8 mouse cellular contexts compared by ENCODE assay signal in genomic region chr7:19309278-19309883, GRCm38 (mm10). TPM values are rescaled to one million over a fixed set of nuclear protein-coding genes. Genes with fewer than 3 reads are reported as not detected.
DNase-seq lines count a peak whose midpoint lies in the region; ATAC-seq and TF ChIP-seq lines count a peak whose summit lies in the region.

No protein-coding gene starts in this region.

- no peak overlapping the region for H3K27ac ChIP-seq in kidney, adult 2 months (ENCODE audit: insufficient read depth, low read depth, low read length)
- H3K27ac ChIP-seq in MEL (ENCODE audit: control insufficient read depth, low read depth, low read length) (no peak overlapping the region), macrophage (no peak overlapping the region)
- no peak overlapping the region for H3K27ac ChIP-seq in heart, embryonic 15.5 days

- intact Hi-C loops in left cerebral cortex, postnatal 25 days (cut with DNase I), result no loop called here
- intact Hi-C loops in left cerebral cortex, postnatal 4 days (cut with DNase I), result no loop called here

- no peak for DNase-seq in kidney, adult 2 months
- no peak for DNase-seq in kidney, adult 18-20 months
- DNase-seq in MEL (ENCODE audit: low read depth, low spot score), result no peak
- DNase-seq in left cerebral cortex, postnatal 25 days (ENCODE audit: low spot score in 2 of 2), result no peak
- DNase-seq in cerebellum, adult 11 months, result no peak
- no peak for DNase-seq in left cerebral cortex, postnatal 4 days

- H3K36me3 ChIP-seq in kidney, adult 2 months (ENCODE audit: control insufficient read depth, insufficient read depth, low read length), result no peaks in the 10 kb centered on the region
- peaks cover 0 to 4% of the 10 kb centered on the region in 2 experiments; a peak in 1 of 4 replicates for H3K36me3 ChIP-seq in MEL (ENCODE audit: control insufficient read depth in 1 of 2, insufficient read depth in 2 of 2, low read length in 2 of 2)
- no peaks in the 10 kb centered on the region for H3K36me3 ChIP-seq in heart, embryonic 15.5 days
- no peaks in the 10 kb centered on the region for H3K36me3 ChIP-seq in macrophage (ENCODE audit: inconsistent target)

- WGBS in kidney, adult 2 months, result under 1% methylated on average over 48 of the region's 48 CpGs
- WGBS in heart, embryonic 15.5 days, result under 1% methylated on average over 48 of the region's 48 CpGs
- WGBS in macrophage (ENCODE audit: missing documents), result 2% methylated on average over 46 of the region's 48 CpGs

- peak overlapping the region; percentile 56 for H3K4me3 ChIP-seq in kidney, adult 2 months (ENCODE audit: insufficient read depth, low read depth, low read length)
- peak overlapping the region; percentile 60 to 88 for H3K4me3 ChIP-seq in MEL (ENCODE audit: control insufficient read depth in 1 of 2, insufficient read depth in 1 of 2, low read depth in 2 of 2, low read length in 2 of 2)
- H3K4me3 ChIP-seq in heart, embryonic 15.5 days, result peak overlapping the region; percentile 57
- H3K4me3 ChIP-seq in macrophage (ENCODE audit: inconsistent target), result peak overlapping the region; percentile 63

- H3K4me2 ChIP-seq in heart, embryonic 15.5 days, result peak overlapping the region; percentile 99

- TF ChIP-seq RAD21 in MEL (IDR thresholded peaks at IDR 0.05; ENCODE audit: low read depth, low read length), result no peak

- no peaks in the 10 kb centered on the region for H3K27me3 ChIP-seq in kidney, adult 2 months (replicated peaks; ENCODE audit: control insufficient read depth, insufficient read depth, low read length)
- peaks cover 4 to 7% of the 10 kb centered on the region in 2 experiments; a peak in 3 of 4 replicates for H3K27me3 ChIP-seq in MEL (ENCODE audit: control insufficient read depth in 1 of 2, insufficient read depth in 2 of 2, low read length in 2 of 2)
- peaks cover 32% of the 10 kb centered on the region for H3K27me3 ChIP-seq in heart, embryonic 15.5 days

- no peaks in the 10 kb centered on the region for H3K9me3 ChIP-seq in MEL (replicated peaks; ENCODE audit: insufficient read depth, low read length)
- no peaks in the 10 kb centered on the region for H3K9me3 ChIP-seq in heart, embryonic 15.5 days (replicated peaks)

- no peak for TF ChIP-seq EP300 in MEL (IDR thresholded peaks at IDR 0.05; ENCODE audit: low read depth in 1 of 2, low read length in 2 of 2)

- TF ChIP-seq CTCF in kidney, adult 2 months (conservative IDR thresholded peaks at IDR 0.05; ENCODE audit: insufficient read depth, insufficient read length, low read depth, low read length), result no peak
- no peak for TF ChIP-seq CTCF in MEL (IDR thresholded peaks at IDR 0.05 in 2 of 3, conservative IDR thresholded peaks at IDR 0.05 in 1 of 3; ENCODE audit: control insufficient read depth in 1 of 3, insufficient read depth in 1 of 3, low read depth in 2 of 3, low read length in 3 of 3, poor library complexity in 1 of 3, severe bottlenecking in 1 of 3)

- TF ChIP-seq POLR2A in kidney, adult 2 months (IDR thresholded peaks at IDR 0.05; ENCODE audit: low read depth, low read length), result no peak
- 0 out of 4 replicates have a peak, but pooled peaks of 1 of the 2 experiments have one; percentile 5 for TF ChIP-seq POLR2A in MEL (IDR thresholded peaks at IDR 0.05; ENCODE audit: control insufficient read depth in 1 of 2, insufficient read depth in 1 of 2, low read depth in 1 of 2, low read length in 2 of 2, poor library complexity in 1 of 2)

- H3K9ac ChIP-seq in MEL (ENCODE audit: control insufficient read depth, low read depth, low read length, poor library complexity, severe bottlenecking), result peak overlapping the region; percentile 70
- peak overlapping the region; percentile 59 for H3K9ac ChIP-seq in heart, embryonic 15.5 days

- peaks cover 4% of the 10 kb centered on the region; the same call in 1 of the 2 replicates for H3K4me1 ChIP-seq in kidney, adult 2 months (ENCODE audit: control insufficient read depth, insufficient read depth, low read length)
- peaks cover 3 to 16% of the 10 kb centered on the region in 2 experiments; a peak in 3 of 4 replicates for H3K4me1 ChIP-seq in MEL (ENCODE audit: control insufficient read depth in 1 of 2, insufficient read depth in 2 of 2, low read length in 2 of 2)
- H3K4me1 ChIP-seq in heart, embryonic 15.5 days (replicated peaks), result peaks cover 31% of the 10 kb centered on the region

- no peaks in the 10 kb centered on the region; the same call in 1 of the 2 replicates for H3K79me2 ChIP-seq in MEL (ENCODE audit: control insufficient read depth, insufficient read depth, low read length, poor library complexity)
- H3K79me2 ChIP-seq in macrophage (ENCODE audit: inconsistent target), result no peaks in the 10 kb centered on the region

- no peak for ATAC-seq in heart, embryonic 15.5 days (replicated peaks; ENCODE audit: insufficient number of reproducible peaks, insufficient read depth, low FRiP score, low read depth)

RNA-seq across cellular contexts. Expression of gene Fosb, which starts 0.5 kb away (rescaled TPM):
- 0.17 and 0.19 TPM in 2 replicates for polyA plus RNA-seq in kidney, adult 2 months (2012; rRNA removed)
- total RNA-seq in MEL (2012; rRNA removed), result 0.04 and 0.10 TPM in 2 replicates
- polyA plus RNA-seq in MEL (2012; ENCODE audit: insufficient read depth in 1 of 2, insufficient read length in 2 of 2, low read depth in 1 of 2, low replicate concordance in 2 of 2, missing spikeins in 1 of 2) (under 1 TPM in 1 of 2 experiments, not detected in 1; 0.49 TPM), macrophage (2018) (0.74 to 2.0 TPM (median 1.2 TPM) in 3 replicates)
- polyA plus RNA-seq in heart, embryonic 15.5 days (2015; fragmentation: Nextera tagmentation; extraction: Ambion mirVana), result 0.20 and 0.47 TPM in 2 replicates
- 100 to 1,000 TPM in 4 of 26 experiments, 10 to 100 TPM in 4, 1 to 10 TPM in 13, under 1 TPM in 5; 0.25 to 730 (median 3.1) TPM for total RNA-seq in macrophage (2018; cell fraction: chromatin; rRNA removed)
- 100 to 1,000 TPM in 3 of 26 experiments, 10 to 100 TPM in 8, 1 to 10 TPM in 8, under 1 TPM in 7; 0.20 to 141 (median 4.6) TPM for total RNA-seq in macrophage (2018; cell fraction: cytosol; rRNA removed)
- total RNA-seq in macrophage (2018; cell fraction: nucleus; rRNA removed), result 100 to 1,000 TPM in 3 of 26 experiments, 10 to 100 TPM in 9, 1 to 10 TPM in 9, under 1 TPM in 5; 0.30 to 353 (median 7.2) TPM
- total RNA-seq in left cerebral cortex, postnatal 25 days (2021), result 10 to 100 TPM; 21.0 to 26.0 TPM
- 1 to 10 TPM; 1.2 to 1.3 TPM for total RNA-seq in left cerebral cortex, postnatal 4 days (2021)

RNA-seq across cellular contexts. Expression of gene Rtn2, which starts 27.0 kb away (rescaled TPM):
- 7.6 and 19.1 TPM in 2 replicates for polyA plus RNA-seq in kidney, adult 2 months (2012; rRNA removed)
- total RNA-seq in MEL (2012; rRNA removed), result 0.27 and 0.52 TPM in 2 replicates
- polyA plus RNA-seq in MEL (2012; ENCODE audit: insufficient read depth in 1 of 2, insufficient read length in 2 of 2, low read depth in 1 of 2, low replicate concordance in 2 of 2, missing spikeins in 1 of 2) (1 to 10 TPM in 1 of 2 experiments, not detected in 1; 1.4 TPM), macrophage (2018) (0.09 to 0.52 TPM (median 0.32 TPM) in 3 replicates)
- polyA plus RNA-seq in heart, embryonic 15.5 days (2015; fragmentation: Nextera tagmentation; extraction: Ambion mirVana), result 27.2 TPM in 2 replicates
- total RNA-seq in macrophage (2018; cell fraction: chromatin; rRNA removed), result 10 to 100 TPM in 1 of 26 experiments, 1 to 10 TPM in 13, under 1 TPM in 7, not detected in 5; 0.20 to 21.6 (median 1.8) TPM
- total RNA-seq in macrophage (2018; cell fraction: cytosol; rRNA removed), result 1 to 10 TPM in 13 of 26 experiments, under 1 TPM in 12, not detected in 1; 0.14 to 6.2 (median 2.0) TPM
- 1 to 10 TPM in 15 of 26 experiments, under 1 TPM in 7, not detected in 4; 0.15 to 8.6 (median 2.9) TPM for total RNA-seq in macrophage (2018; cell fraction: nucleus; rRNA removed)
- 100 to 1,000 TPM; 112 TPM for total RNA-seq in left cerebral cortex, postnatal 25 days (2021)
- total RNA-seq in left cerebral cortex, postnatal 4 days (2021), result 100 to 1,000 TPM; 154 to 161 TPM

RNA-seq across cellular contexts. Expression of gene Ppm1n, which starts 29.5 kb away (rescaled TPM):
- polyA plus RNA-seq in kidney, adult 2 months (2012; rRNA removed), result not detected in 2 replicates
- not detected in 2 replicates for total RNA-seq in MEL (2012; rRNA removed)
- polyA plus RNA-seq in MEL (2012; ENCODE audit: insufficient read depth in 1 of 2, insufficient read length in 2 of 2, low read depth in 1 of 2, low replicate concordance in 2 of 2, missing spikeins in 1 of 2) (not detected), macrophage (2018) (0.38 TPM in 1 of 3 replicates, not detected in the others)
- 0.11 and 0.16 TPM in 2 replicates for polyA plus RNA-seq in heart, embryonic 15.5 days (2015; fragmentation: Nextera tagmentation; extraction: Ambion mirVana)
- total RNA-seq in macrophage (2018; cell fraction: chromatin; rRNA removed), result 10 to 100 TPM in 1 of 26 experiments, 1 to 10 TPM in 12, under 1 TPM in 2, not detected in 11; 0.41 to 17.6 (median 3.0) TPM
- total RNA-seq in macrophage (2018; cell fraction: cytosol; rRNA removed), result 1 to 10 TPM in 1 of 26 experiments, under 1 TPM in 14, not detected in 11; 0.05 to 1.1 (median 0.72) TPM
- 1 to 10 TPM in 11 of 26 experiments, under 1 TPM in 2, not detected in 13; 0.52 to 6.8 (median 3.9) TPM for total RNA-seq in macrophage (2018; cell fraction: nucleus; rRNA removed)
- under 1 TPM in 1 of 2 experiments, not detected in 1; 0.55 TPM for total RNA-seq in left cerebral cortex, postnatal 25 days (2021)
- total RNA-seq in left cerebral cortex, postnatal 4 days (2021), result under 1 TPM; 0.60 to 0.64 TPM

RNA-seq across cellular contexts. Expression of gene Ercc1, which starts 35.2 kb away (rescaled TPM):
- 27.6 and 31.9 TPM in 2 replicates for polyA plus RNA-seq in kidney, adult 2 months (2012; rRNA removed)
- total RNA-seq in MEL (2012; rRNA removed), result 22.2 and 25.9 TPM in 2 replicates
- 10 to 100 TPM in 1 of 2 experiments, not detected in 1; 37.5 TPM for polyA plus RNA-seq in MEL (2012; ENCODE audit: insufficient read depth in 1 of 2, insufficient read length in 2 of 2, low read depth in 1 of 2, low replicate concordance in 2 of 2, missing spikeins in 1 of 2)
- 59.8 and 60.3 TPM in 2 replicates for polyA plus RNA-seq in heart, embryonic 15.5 days (2015; fragmentation: Nextera tagmentation; extraction: Ambion mirVana)
- total RNA-seq in macrophage (2018; cell fraction: chromatin; rRNA removed), result 10 to 100 TPM; 14.4 to 47.9 (median 27.0) TPM
- 10 to 100 TPM; 15.6 to 27.5 (median 21.3) TPM for total RNA-seq in macrophage (2018; cell fraction: cytosol; rRNA removed)
- total RNA-seq in macrophage (2018; cell fraction: nucleus; rRNA removed), result 10 to 100 TPM; 11.2 to 36.0 (median 19.9) TPM
- polyA plus RNA-seq in macrophage (2018), result 16.4 to 18.9 TPM (median 16.8 TPM) in 3 replicates
- total RNA-seq in left cerebral cortex, postnatal 25 days (2021), result 10 to 100 TPM; 34.1 to 40.5 TPM
- 10 to 100 TPM; 60.1 to 70.9 TPM for total RNA-seq in left cerebral cortex, postnatal 4 days (2021)

RNA-seq across cellular contexts. Expression of gene Vasp, which starts 37.8 kb away (rescaled TPM):
- polyA plus RNA-seq in kidney, adult 2 months (2012; rRNA removed), result 69.5 and 71.5 TPM in 2 replicates
- total RNA-seq in MEL (2012; rRNA removed), result 121 and 130 TPM in 2 replicates
- polyA plus RNA-seq in MEL (2012; ENCODE audit: insufficient read depth in 1 of 2, insufficient read length in 2 of 2, low read depth in 1 of 2, low replicate concordance in 2 of 2, missing spikeins in 1 of 2) (100 to 1,000 TPM in 1 of 2 experiments, not detected in 1; 185 TPM), macrophage (2018) (29.1 to 79.7 TPM (median 69.5 TPM) in 3 replicates)
- 81.2 and 81.6 TPM in 2 replicates for polyA plus RNA-seq in heart, embryonic 15.5 days (2015; fragmentation: Nextera tagmentation; extraction: Ambion mirVana)
- total RNA-seq in macrophage (2018; cell fraction: chromatin; rRNA removed), result 100 to 1,000 TPM in 23 of 26 experiments, 10 to 100 TPM in 3; 79.0 to 988 (median 340) TPM
- 100 to 1,000 TPM in 18 of 26 experiments, 10 to 100 TPM in 8; 56.8 to 437 (median 218) TPM for total RNA-seq in macrophage (2018; cell fraction: cytosol; rRNA removed)
- 100 to 1,000 TPM in 23 of 26 experiments, 10 to 100 TPM in 3; 51.8 to 590 (median 307) TPM for total RNA-seq in macrophage (2018; cell fraction: nucleus; rRNA removed)
- 10 to 100 TPM; 13.1 to 14.3 TPM for total RNA-seq in left cerebral cortex, postnatal 25 days (2021)
- total RNA-seq in left cerebral cortex, postnatal 4 days (2021), result 10 to 100 TPM; 45.3 to 46.6 TPM
